Mouse (Mus musculus) hindbrain, embryonic 10.5 days (tissue): ENCODE results near the gene Glycam1. TPM values are rescaled to one million over a fixed set of nuclear protein-coding genes. Genes with fewer than 3 reads are reported as not detected.
A peak's percentile ranks its signal among the peaks of the same experiment; 100 is the strongest.

Source experiments
- DNase-seq: peaks from one replicate; pipeline ENCODE4 v3.0.0-alpha.2; 2017; ENCODE audit warnings: low spot score
- H3K27ac ChIP-seq: fragments of 300-500 bp; sonication (generic); 2 replicates; pipeline ENCODE4 v1.5.1; 2016; ENCODE audit warnings: mild to moderate bottlenecking, moderate library complexity
- H3K27me3 ChIP-seq: fragments of 300-500 bp; sonication (generic); 2 replicates; pipeline ENCODE4 v1.6.1; 2016; ENCODE audit warnings: mild to moderate bottlenecking; ENCODE audit not compliant: poor library complexity, insufficient read depth, severe bottlenecking
- H3K36me3 ChIP-seq: fragments of 300-500 bp; sonication (generic); 2 replicates; pipeline ENCODE4 v1.6.1; 2016; ENCODE audit warnings: mild to moderate bottlenecking, moderate library complexity
- H3K4me1 ChIP-seq: fragments of 300-500 bp; sonication (generic); replicated peaks from 2 replicates; pipeline ENCODE4 v1.6.1; 2016; ENCODE audit warnings: mild to moderate bottlenecking
- H3K4me3 ChIP-seq: fragments of 300-500 bp; sonication (generic); 2 replicates; pipeline ENCODE4 v1.5.1; 2016; ENCODE audit warnings: mild to moderate bottlenecking, moderate library complexity
- H3K9me3 ChIP-seq: fragments of 300-500 bp; sonication (generic); 2 replicates; pipeline ENCODE4 v1.6.1; 2016; ENCODE audit warnings: mild to moderate bottlenecking, moderate library complexity
- WGBS: fragments of 180-500 bp; shearing (Covaris S2); methylation state at CpG from one replicate; pipeline ENCODE4 v1.1.7; 2016; 5-methylcytosine and 5-hydroxymethylcytosine counted together
- polyA plus RNA-seq: library from polyadenylated mRNA; unstranded; fragments of >200 nt; fragmentation: Nextera tagmentation; extraction: Ambion mirVana; gene quantifications from 2 replicates; pipeline ENCODE4 v1.2.1, GENCODE M21; 2016

Gene Glycam1
- polyA plus RNA-seq, 1 experiment from 2014 or later: not detected

- H3K4me1 ChIP-seq: peaks cover 58% of the 10 kb centered on the region
- H3K9me3 ChIP-seq: no peaks in the 10 kb centered on the region
- H3K36me3 ChIP-seq: no peaks in the 10 kb centered on the region
- peak; percentile 86 for DNase-seq
- H3K27me3 ChIP-seq: peaks cover 5% of the 10 kb centered on the region; the same call in 1 of the 2 replicates
- H3K4me3 ChIP-seq: peak overlapping the region; percentile 47
- 3% methylated on average over 10 of the region's 10 CpGs for WGBS
- peak overlapping the region; percentile 88 for H3K27ac ChIP-seq
Measured at GRCm38 (mm10) chr15:103514119-103514518, 50.8 kb downstream of the Glycam1 start.

- Histone ChIP-seq H3K4me3 (peak overlapping the region; percentile 47), H3K27me3 (peaks cover 5% of the 10 kb centered on the region; the same call in 1 of the 2 replicates), H3K4me1 (peaks cover 53% of the 10 kb centered on the region), H3K36me3 (no peaks in the 10 kb centered on the region), H3K9me3 (no peaks in the 10 kb centered on the region), H3K27ac (peak overlapping the region; percentile 88)
- 11% methylated on average over 7 of the region's 7 CpGs for WGBS
- DNase-seq: no peak
Measured at GRCm38 (mm10) chr15:103513621-103514031, 51.3 kb downstream of the Glycam1 start.

Other genes starting within 250 kb of the Glycam1 start
- gene Zfp385a, start 225.0 kb downstream of the Glycam1 start, polyA plus RNA-seq: 24.9 and 26.3 TPM in 2 replicates
- gene Itga5, start 198.3 kb downstream of the Glycam1 start, polyA plus RNA-seq: 23.5 and 23.8 TPM in 2 replicates
- gene Gtsf1, start 134.6 kb downstream of the Glycam1 start, polyA plus RNA-seq: not detected in 2 replicates
- not detected in 2 replicates for gene Gtsf2, start 116.6 kb downstream of the Glycam1 start, polyA plus RNA-seq
- gene Nckap1l, start 111.3 kb downstream of the Glycam1 start, polyA plus RNA-seq: 1.9 and 2.7 TPM in 2 replicates
- 26.8 and 44.9 TPM in 2 replicates for gene Pde1b, start 62.0 kb downstream of the Glycam1 start, polyA plus RNA-seq
- gene Ppp1r1a, start 27.1 kb downstream of the Glycam1 start, polyA plus RNA-seq: 37.7 and 56.5 TPM in 2 replicates
- not detected in 2 replicates for gene Mucl1, start 190.4 kb upstream of the Glycam1 start, polyA plus RNA-seq